Mouse (Mus musculus) gastrocnemius, postnatal 14 days (tissue): Measurements from ENCODE around the gene Etv4. TPM values are rescaled to one million over a fixed set of nuclear protein-coding genes. Genes with fewer than 3 reads are reported as not detected.

Source experiments
- DNase-seq: peaks from one replicate; pipeline ENCODE4 v3.0.0; 2021; ENCODE audit warnings: mixed read lengths
- intact Hi-C: fragments of 180-260 bp; cut with DNase I; formaldehyde crosslinking; loops from one replicate; pipeline ENCODE4 v1.15.1; 2025; ENCODE audit warnings: low total_unique reads
- total RNA-seq, 2 experiments: library from RNA; stranded (reverse); gene quantifications; 2 replicates each; pipeline ENCODE4 v1.2.3; 2021

The Etv4 gene
- total RNA-seq, 2 experiments from 2014 or later, result 4.1 to 4.9 TPM

DNA sequence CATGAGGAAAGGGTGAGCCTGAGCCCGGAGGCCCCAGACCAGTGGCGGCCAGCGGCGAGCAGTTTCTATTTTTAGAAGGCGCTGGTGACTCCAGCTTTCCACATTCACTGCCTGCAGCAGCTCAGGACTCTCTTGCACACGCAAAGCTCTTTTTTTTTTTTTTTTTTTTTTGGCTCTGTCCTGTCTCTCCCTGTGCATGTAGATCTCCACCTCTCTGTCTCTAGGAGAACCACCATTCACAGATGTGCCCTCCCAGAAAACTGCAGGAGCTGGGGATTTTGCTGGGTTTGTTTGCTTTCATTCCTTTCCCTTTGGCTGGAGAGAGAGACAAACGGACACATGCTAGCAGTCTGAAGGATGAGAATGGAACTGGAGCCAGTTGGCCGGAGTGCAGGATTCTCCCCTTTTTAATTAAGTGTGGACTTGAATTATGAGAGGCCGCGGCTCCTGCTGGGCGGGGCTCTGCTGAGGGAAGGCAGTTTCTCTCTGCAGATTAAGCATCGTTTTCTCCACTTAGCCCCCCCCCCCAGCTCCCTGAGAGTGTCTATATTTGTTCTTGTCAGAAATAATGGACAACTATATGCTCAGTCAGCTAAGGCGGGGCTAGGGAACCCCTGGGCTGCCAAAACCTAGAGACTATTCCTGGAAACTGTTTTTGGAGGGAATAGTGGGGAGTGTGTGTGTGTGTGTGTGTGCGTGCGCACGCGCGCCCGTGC lies 5.8 kb upstream of the Etv4 start:
- DNase-seq, result peak; percentile 59
- intact Hi-C loops, result no loop called here

DNA sequence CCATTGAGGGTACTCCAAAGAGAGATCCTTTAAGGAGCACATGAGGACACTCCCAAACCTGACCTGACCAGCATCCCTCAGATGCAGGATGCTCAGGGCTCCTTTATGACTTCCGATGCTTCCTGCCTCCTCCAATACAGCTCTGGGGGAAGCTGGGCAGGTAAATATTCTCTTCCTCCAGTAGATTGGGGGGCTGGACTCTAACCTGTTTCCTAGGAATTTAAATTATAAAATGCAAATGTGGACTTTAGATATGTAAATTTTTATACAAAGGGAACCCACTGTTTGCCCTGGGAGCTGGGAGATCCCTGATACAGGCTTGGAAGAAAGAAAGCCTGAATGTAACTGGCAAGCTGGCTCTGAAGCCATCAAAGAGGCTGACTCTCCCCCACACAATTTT lies 2.3 kb upstream of the Etv4 start:
- intact Hi-C loops, result no loop called here
- DNase-seq, result no peak

GRCm38 (mm10) chr11:101786651-101787050 lies 1.5 kb upstream of the Etv4 start:
- intact Hi-C loops, result no loop called here
- DNase-seq, result no peak

DNA sequence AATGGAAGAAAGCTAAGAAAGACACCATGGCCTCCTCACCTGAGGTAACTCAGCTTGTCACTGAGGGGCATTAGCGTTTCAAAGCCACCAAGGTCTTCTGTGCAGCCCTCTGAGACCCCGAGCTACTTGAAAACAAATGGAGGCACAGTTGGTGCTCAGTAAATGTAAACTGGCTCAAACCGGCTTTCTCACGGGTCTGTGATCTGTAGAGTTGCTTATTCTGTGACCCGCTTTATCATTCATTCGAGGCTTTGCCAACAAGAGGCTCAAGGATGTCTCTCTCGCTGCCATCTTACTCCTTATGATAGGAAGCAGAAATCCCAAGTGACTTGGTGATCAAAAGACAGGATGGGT lies 658 bp upstream of the Etv4 start:
- no peak for DNase-seq
- intact Hi-C loops, result no loop called here

GRCm38 (mm10) chr11:101784488-101785142 lies 556 bp downstream of the Etv4 start:
- intact Hi-C loops, result no loop called here

GRCm38 (mm10) chr11:101784072-101784471 lies 1.1 kb downstream of the Etv4 start:
- intact Hi-C loops, result no loop called here
- no peak for DNase-seq

More at GRCm38 (mm10) chr11:101784488-101785142, 556 bp downstream of the Etv4 start:
- peak; percentile 21 for DNase-seq

DNA sequence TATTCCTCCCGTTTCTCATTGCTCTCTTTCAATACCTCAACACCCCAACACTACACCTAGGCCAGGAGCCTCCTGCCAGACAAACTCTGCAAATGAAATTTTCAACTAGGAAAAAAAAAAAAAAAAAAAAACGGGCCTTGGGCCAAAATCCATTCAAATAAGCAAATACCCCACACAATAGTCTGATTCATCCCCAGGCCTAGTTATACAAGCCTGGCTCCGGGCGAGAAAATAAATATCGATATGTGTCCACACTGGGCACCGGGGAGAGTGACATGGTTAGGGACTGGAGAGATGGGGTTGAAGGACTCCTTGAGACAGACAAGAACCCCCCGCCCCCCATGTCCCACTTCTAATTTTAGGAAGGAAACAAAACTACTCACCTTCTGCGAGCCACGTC lies 1.6 kb downstream of the Etv4 start:
- intact Hi-C loops, result no loop called here
- no peak for DNase-seq

DNA sequence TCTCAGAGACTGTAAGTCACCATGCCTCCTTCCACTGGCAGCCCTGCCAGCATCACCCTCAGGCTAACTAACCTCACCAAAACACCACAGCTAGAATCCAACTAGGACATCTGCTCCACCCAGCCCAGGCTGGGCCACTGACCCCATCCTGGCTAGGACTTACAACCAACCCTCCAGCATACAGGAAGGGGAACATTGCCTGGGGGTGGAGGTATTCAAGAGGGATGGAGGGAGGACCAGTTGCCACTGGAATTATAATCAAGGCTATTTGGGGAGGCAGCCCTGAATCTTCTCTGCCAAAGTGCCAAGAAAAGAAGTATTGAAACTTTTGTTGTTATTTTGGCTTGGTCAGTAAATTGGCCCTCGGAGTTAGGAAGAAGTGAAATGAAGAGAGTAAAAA lies 2.0 kb downstream of the Etv4 start:
- intact Hi-C loops, result no loop called here
- no peak for DNase-seq

GRCm38 (mm10) chr11:101776846-101777245 lies 8.3 kb downstream of the Etv4 start:
- no peak for DNase-seq
- intact Hi-C loops, result no loop called here

- DNase-seq, result peak; percentile 64
- intact Hi-C loops, result no loop called here
Observed at GRCm38 (mm10) chr11:101772449-101772848, 12.7 kb downstream of the Etv4 start.

- DNase-seq, result no peak
- intact Hi-C loops, result no loop called here
Observed at GRCm38 (mm10) chr11:101772027-101772426, 13.1 kb downstream of the Etv4 start.

GRCm38 (mm10) chr11:101770266-101770665 lies 14.9 kb downstream of the Etv4 start:
- no peak for DNase-seq
- intact Hi-C loops, result no loop called here

GRCm38 (mm10) chr11:101768721-101769120 lies 16.4 kb downstream of the Etv4 start:
- intact Hi-C loops, result loop anchor here (10.0 kb wide), 1 partner anchor 46 kb away; no protein-coding TSS in a partner anchor
- DNase-seq, result no peak

DNA sequence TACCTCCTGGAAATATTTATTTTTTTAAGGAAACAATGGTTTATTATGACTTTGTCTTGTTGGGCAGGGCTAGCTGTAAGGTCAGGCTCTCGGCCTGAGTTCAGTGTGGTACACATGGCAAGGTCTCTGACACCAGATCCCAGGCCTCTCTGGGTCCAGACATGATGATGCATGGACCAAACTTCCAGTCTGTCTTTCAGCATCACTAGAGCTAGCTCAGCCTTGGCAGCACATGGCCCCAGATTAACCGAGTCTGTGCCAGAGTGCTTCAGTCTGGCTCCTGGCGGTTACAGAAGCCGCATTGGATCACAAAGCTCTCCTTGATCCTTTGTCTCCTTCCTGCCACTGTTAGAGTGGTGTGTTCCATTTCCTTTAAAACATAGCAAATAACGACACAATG lies 17.8 kb downstream of the Etv4 start:
- intact Hi-C loops, result loop anchor here (10.0 kb wide), 1 partner anchor 47 kb away; no protein-coding TSS in a partner anchor

GRCm38 (mm10) chr11:101764546-101764945 lies 20.6 kb downstream of the Etv4 start:
- DNase-seq, result no peak
- intact Hi-C loops, result loop anchor here (10.0 kb wide), 1 partner anchor 50 kb away; no protein-coding TSS in a partner anchor

More for the DNA sequence above, 17.8 kb downstream of the Etv4 start:
- no peak for DNase-seq

DNA sequence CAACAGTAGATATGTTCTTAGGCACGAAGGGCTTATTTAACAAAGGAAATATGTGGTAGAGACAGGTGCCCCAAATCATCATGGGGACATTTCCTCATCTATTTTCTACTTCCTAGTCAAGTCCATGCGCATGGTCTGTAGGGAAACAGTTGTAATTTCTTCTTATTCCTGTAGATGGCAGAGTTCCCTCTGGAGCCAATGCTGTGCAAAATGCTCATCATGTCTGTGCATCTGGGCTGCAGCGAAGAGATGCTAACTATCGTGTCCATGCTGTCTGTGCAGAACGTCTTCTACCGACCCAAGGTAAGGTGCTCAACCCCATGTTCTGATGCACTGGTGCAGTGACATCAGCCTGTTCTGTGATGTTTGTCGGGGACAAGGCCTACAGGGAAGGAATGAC lies 21.4 kb downstream of the Etv4 start:
- intact Hi-C loops, result loop anchor here (10.0 kb wide), 1 partner anchor 51 kb away; no protein-coding TSS in a partner anchor
- no peak for DNase-seq

- DNase-seq, result no peak
- intact Hi-C loops, result no loop called here
Observed at GRCm38 (mm10) chr11:101759530-101759929, 25.6 kb downstream of the Etv4 start.

DNA sequence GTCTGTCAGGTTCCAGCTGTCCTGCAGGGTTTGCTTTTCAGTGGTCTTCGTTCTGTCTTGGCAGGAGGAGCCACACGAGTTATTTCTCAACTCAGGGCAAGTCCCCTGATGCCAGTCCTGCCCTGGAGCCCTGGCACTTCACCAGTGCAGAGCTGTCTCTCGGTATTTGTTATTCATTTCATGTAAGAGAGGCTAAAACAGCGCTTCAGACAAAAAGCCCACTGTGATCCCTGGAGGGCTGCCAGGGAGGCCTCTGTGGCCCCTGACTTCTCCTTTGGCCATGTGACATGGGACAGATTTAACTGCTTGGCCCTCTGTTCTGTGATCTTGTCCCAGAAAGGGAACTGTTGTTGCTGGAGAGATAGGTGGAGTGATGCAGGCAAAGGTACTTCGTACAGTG lies 26.7 kb downstream of the Etv4 start:
- no peak for DNase-seq
- intact Hi-C loops, result no loop called here

DNA sequence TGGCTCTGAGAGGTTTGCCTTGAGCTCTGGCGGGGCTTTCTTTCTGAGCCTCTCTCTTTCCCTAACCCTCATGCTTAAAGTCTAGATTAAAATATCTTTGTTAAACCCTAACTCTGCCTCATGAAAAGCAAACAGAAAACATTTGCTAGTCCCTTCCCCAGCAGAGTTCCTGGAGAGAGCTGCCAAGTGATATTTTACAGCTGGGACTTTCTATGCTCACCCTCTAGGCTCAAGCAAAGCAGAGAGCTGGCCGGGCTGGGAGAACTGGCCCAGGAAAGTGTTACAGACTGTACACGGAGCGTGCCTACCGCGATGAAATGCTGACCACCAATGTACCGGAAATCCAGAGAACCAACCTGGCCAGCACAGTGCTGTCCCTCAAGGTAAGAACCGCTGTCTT lies 27.8 kb downstream of the Etv4 start:
- DNase-seq, result no peak
- intact Hi-C loops, result no loop called here

DNA sequence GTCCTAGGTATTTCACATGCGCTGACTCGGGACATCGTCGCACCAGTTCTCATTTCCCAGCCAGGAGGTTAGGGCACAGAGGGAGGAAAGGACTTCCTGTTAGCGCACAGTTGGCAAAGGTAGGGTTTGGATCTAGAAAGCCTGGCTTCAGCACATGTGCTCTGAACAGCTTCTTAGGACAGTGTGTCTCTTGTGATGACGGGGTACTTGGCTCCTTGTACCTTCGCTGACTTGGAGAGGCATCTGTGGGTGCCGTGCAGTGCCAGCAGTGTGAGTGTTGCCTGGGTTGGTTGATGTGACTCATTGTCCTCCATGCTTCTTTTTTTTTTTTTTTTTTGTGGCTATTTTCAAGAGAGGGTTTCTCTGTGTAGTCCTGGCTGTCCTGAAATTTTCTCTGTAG lies 28.6 kb downstream of the Etv4 start:
- DNase-seq, result peak; percentile 44
- intact Hi-C loops, result no loop called here

DNA sequence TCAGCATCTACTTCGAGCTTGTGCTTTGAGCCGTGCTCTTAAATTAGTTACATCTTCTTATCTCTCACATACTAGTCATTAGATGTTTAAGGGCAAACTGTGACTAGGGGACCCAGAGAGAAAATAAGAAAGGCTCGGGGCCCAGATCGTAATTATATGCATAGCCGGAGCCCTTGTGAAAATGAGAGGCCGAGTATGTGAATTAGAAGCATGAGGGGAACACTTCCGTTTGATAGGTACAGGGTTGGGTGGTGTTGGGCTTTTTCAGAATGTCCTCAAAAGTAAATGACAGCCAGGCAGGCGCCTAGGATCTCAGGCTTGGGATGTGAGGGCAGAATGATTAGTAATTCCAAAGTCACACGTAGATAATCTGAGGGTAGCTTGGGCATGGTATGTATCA lies 51.6 kb downstream of the Etv4 start:
- no peak for DNase-seq

More for the DNA sequence above, 51.6 kb downstream of the Etv4 start:
- intact Hi-C loops, result no loop called here
